Comparison of ENCODE assay signal across 16 mouse cellular contexts in the genomic region with DNA sequence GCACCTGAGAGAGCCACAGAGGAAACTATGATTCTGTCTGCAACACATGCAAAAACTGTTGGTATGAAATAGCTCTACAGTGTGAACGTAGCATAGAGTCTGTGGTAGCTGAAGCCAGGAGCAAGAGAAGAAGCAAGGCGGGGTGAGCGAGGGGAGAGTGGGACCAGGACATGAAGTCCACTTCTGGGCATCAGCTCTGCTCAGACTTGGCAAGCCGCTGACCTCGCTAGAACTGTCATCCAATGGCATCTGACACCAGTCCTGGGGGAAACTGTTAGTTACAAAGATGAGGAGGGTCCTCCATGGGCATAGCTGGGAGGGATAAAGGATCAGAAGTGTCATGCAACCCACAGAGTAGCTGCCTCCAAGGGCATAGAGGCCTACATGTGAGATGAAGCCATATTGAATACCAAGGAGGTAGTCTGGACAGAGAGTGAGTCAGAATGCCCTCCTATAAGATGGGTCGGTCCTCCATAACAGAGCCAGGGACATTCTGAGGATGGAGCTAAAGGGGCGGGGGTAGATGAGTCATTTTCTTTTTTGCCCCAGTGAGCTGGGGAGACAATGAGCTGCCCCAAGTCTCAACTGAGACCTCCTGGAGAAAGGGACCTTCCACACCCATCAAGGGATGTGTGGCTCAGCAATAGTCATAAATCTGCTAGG.
DNase-seq lines count a peak whose midpoint lies in the region; ATAC-seq and TF ChIP-seq lines count a peak whose summit lies in the region.
"Had no signal": no experiment of that assay in that cellular context is flagged by ENCODE, and none has a peak within 500 bp of the region (broad histone marks: within the 10 kb centered on the region; RNA-seq: fewer than 3 reads in every experiment).

No protein-coding gene starts in this region.

- no peaks in the 10 kb centered on the region for H3K36me3 ChIP-seq in macrophage (ENCODE audit: inconsistent target)
- H3K36me3 ChIP-seq: embryonic facial prominence, embryonic 15.5 days; forebrain, embryonic 15.5 days; G1E; heart, embryonic 15.5 days; intestine, embryonic 15.5 days had no signal

- DNase-seq in lung, postnatal 10 days, result peak; percentile 14
- DNase-seq in lung, postnatal 36 days, result no peak
- peak; percentile 92 for DNase-seq in 416B (ENCODE audit: low read depth)
- no peak for DNase-seq in Patski (ENCODE audit: low read depth, low spot score)
- DNase-seq in kidney, adult 8-10 months, result no peak
- DNase-seq: B cell, adult 2 months; kidney, adult 18-20 months had no signal

- POLR2A ChIA-PET in Patski (lab: Charles Lee), result interaction anchor here (1.1 kb wide), 1 partner anchor 111 kb away, joined by 5 read pairs; no protein-coding TSS in a partner anchor

- TF ChIP-seq CTCF in Patski (IDR thresholded peaks at IDR 0.05), result no peak

- H3K4me3 ChIP-seq in macrophage (ENCODE audit: inconsistent target), result no peak overlapping the region
- H3K4me3 ChIP-seq: embryonic facial prominence, embryonic 15.5 days; forebrain, embryonic 15.5 days; heart, embryonic 15.5 days; intestine, embryonic 15.5 days had no signal

- 90% methylated on average over 7 of the region's 7 CpGs for WGBS in macrophage (ENCODE audit: missing documents)

- in situ Hi-C loops in Patski (cut with MboI; ENCODE audit: low pct_unique_long_range_greater_than_20kb), result loop anchor here (5.0 kb wide), 1 partner anchor 169 kb away; a partner anchor contains a TSS

- no peaks in the 10 kb centered on the region for H3K79me2 ChIP-seq in macrophage (ENCODE audit: inconsistent target)

- peak overlapping the region; percentile 78 for H3K27ac ChIP-seq in macrophage
- H3K27ac ChIP-seq: embryonic facial prominence, embryonic 15.5 days; forebrain, embryonic 15.5 days; heart, embryonic 15.5 days; hindbrain, embryonic 14.5 days; intestine, embryonic 15.5 days had no signal

- CTCF ChIA-PET in Patski (lab: Charles Lee), result interaction anchor here (1.5 kb wide), 1 partner anchor 164 kb away, joined by 3 read pairs; no protein-coding TSS in a partner anchor

- peak; percentile 52 for ATAC-seq in Patski
- ATAC-seq in cerebellum, adult (ENCODE audit: insufficient number of reproducible peaks, low FRiP score, low TSS enrichment), result no peak
- ATAC-seq: CD4-positive, CD25-positive, alpha-beta regulatory T cell, adult 4 months; forebrain, embryonic 15.5 days; intestine, embryonic 15.5 days had no signal

- H3K27me3 ChIP-seq in Patski, result no peaks in the 10 kb centered on the region
- H3K27me3 ChIP-seq: embryonic facial prominence, embryonic 15.5 days; forebrain, embryonic 15.5 days; heart, embryonic 15.5 days; intestine, embryonic 15.5 days had no signal

Comparison
In these comparisons a context has a peak if more than half of its experiments do, and no peak if none do; other contexts are left out.
1. DNase-seq: peak in lung, postnatal 10 days (single experiment) and 416B (single experiment); none in lung, postnatal 36 days (single experiment), Patski (single experiment) and kidney, adult 8-10 months (0 of 2).